Mouse (Mus musculus) hindbrain, postnatal 0 days (tissue): Measurements from ENCODE around the gene Snx4. TPM values are rescaled to one million over a fixed set of nuclear protein-coding genes. Genes with fewer than 3 reads are reported as not detected.
A peak's percentile ranks its signal among the peaks of the same experiment; 100 is the strongest.

Experiments
- ATAC-seq: fragments of 200-750 bp; cut with Nextera tagmentation; 2 replicates; pipeline ENCODE4 v1.8.0; 2017; ENCODE audit warnings: mild to moderate bottlenecking, moderate TSS enrichment, moderate library complexity
- DNase-seq: peaks from one replicate; pipeline ENCODE4 v3.0.0-alpha.2; 2015; ENCODE audit warnings: low spot score
- H3K27ac ChIP-seq: fragments of 300-500 bp; sonication (generic); 2 replicates; pipeline ENCODE4 v1.5.1; 2014; ENCODE audit warnings: mild to moderate bottlenecking
- H3K27me3 ChIP-seq: fragments of 300-500 bp; sonication (generic); 2 replicates; pipeline ENCODE4 v1.6.1; 2014; ENCODE audit warnings: low read length, mixed read lengths; ENCODE audit not compliant: insufficient read depth
- H3K36me3 ChIP-seq: fragments of 300-500 bp; sonication (generic); 2 replicates; pipeline ENCODE4 v1.6.1; 2014; ENCODE audit warnings: low read length, mixed read lengths; ENCODE audit not compliant: insufficient read depth
- H3K4me1 ChIP-seq: fragments of 300-500 bp; sonication (generic); 2 replicates; pipeline ENCODE4 v1.6.1; 2014; ENCODE audit warnings: antibody characterized with exemption, low read length, mixed read lengths; ENCODE audit not compliant: insufficient read depth
- H3K4me2 ChIP-seq: fragments of 300-500 bp; sonication (generic); 2 replicates; pipeline ENCODE4 v1.6.1; 2014; ENCODE audit warnings: low read depth, mild to moderate bottlenecking, low read length, moderate library complexity, mixed read lengths
- H3K4me3 ChIP-seq: fragments of 300-500 bp; sonication (generic); 2 replicates; pipeline ENCODE4 v1.5.1; 2014; ENCODE audit warnings: low read length
- H3K9ac ChIP-seq: fragments of 300-500 bp; sonication (generic); replicated peaks from 2 replicates; pipeline ENCODE4 v1.6.1; 2014; ENCODE audit warnings: mild to moderate bottlenecking, low read length, moderate library complexity, mixed read lengths
- H3K9me3 ChIP-seq: fragments of 300-500 bp; sonication (generic); 2 replicates; pipeline ENCODE4 v1.6.1; 2016; ENCODE audit warnings: low read length, mixed read lengths
- CTCF ChIP-seq: IDR thresholded peaks from 2 replicates; pipeline ENCODE4 v1.5.1; 2016; ENCODE audit warnings: antibody characterized with exemption, control low read depth, low read depth
- WGBS: fragments of 180-500 bp; shearing (Covaris S2); extraction: QIAGEN DNeasy Blood & Tissue Kit; methylation state at CpG from one replicate; pipeline ENCODE4 v1.1.7; 2014; 5-methylcytosine and 5-hydroxymethylcytosine counted together
- polyA plus RNA-seq: library from polyadenylated mRNA; unstranded; fragments of >200 nt; fragmentation: Nextera tagmentation; extraction: Ambion mirVana; gene quantifications from 2 replicates; pipeline ENCODE4 v1.2.1, GENCODE M21; 2015
- total RNA-seq: library from RNA; depleted of rRNA; stranded (reverse); fragments of >200 nt; gene quantifications from 2 replicates; pipeline ENCODE4 v1.2.3, GENCODE M21; 2014

The Snx4 gene
- total and polyA plus RNA-seq, 2 experiments from 2014 or later, result 46.4 to 103 TPM

GRCm38 (mm10) chr16:33317646-33318045 is 66.4 kb downstream of the Snx4 start:
- H3K27ac ChIP-seq, result no peak overlapping the region
- no peak overlapping the region for H3K9ac ChIP-seq
- no peaks in the 10 kb centered on the region for H3K36me3 ChIP-seq
- TF ChIP-seq CTCF, result no peak
- ATAC-seq (no peak), DNase-seq (no peak)
- 69% methylated on average over 3 of the region's 3 CpGs for WGBS
- no peaks in the 10 kb centered on the region for H3K9me3 ChIP-seq
- H3K27me3 ChIP-seq, result no peaks in the 10 kb centered on the region
- no peak overlapping the region for H3K4me2 ChIP-seq
- no peaks in the 10 kb centered on the region for H3K4me1 ChIP-seq
- H3K4me3 ChIP-seq, result no peak overlapping the region

- DNase-seq, result no peak
- Histone ChIP-seq H3K4me1 (no peaks in the 10 kb centered on the region), H3K4me2 (no peak overlapping the region), H3K27me3 (no peaks in the 10 kb centered on the region), H3K9me3 (no peaks in the 10 kb centered on the region), H3K36me3 (no peaks in the 10 kb centered on the region), H3K9ac (no peak overlapping the region), H3K27ac (no peak overlapping the region), H3K4me3 (no peak overlapping the region)
- TF ChIP-seq CTCF, result no peak
- no peak for ATAC-seq
- WGBS, result 88% methylated on average over 7 of the region's 7 CpGs
These were observed 66.8 kb downstream of the Snx4 start for GRCm38 (mm10) chr16:33318059-33318458.

- Histone ChIP-seq H3K27me3 (no peaks in the 10 kb centered on the region), H3K4me1 (no peaks in the 10 kb centered on the region), H3K4me3 (no peak overlapping the region), H3K36me3 (no peaks in the 10 kb centered on the region), H3K9ac (no peak overlapping the region), H3K27ac (no peak overlapping the region), H3K9me3 (no peaks in the 10 kb centered on the region), H3K4me2 (no peak overlapping the region)
- no peak for TF ChIP-seq CTCF
- no peak for DNase-seq
- no peak for ATAC-seq
- WGBS, result 40% methylated on average over 12 of the region's 12 CpGs
These were observed 74.6 kb downstream of the Snx4 start for GRCm38 (mm10) chr16:33325704-33326455.

- no peak for TF ChIP-seq CTCF
- Histone ChIP-seq H3K9me3 (no peaks in the 10 kb centered on the region), H3K4me1 (no peaks in the 10 kb centered on the region), H3K27ac (no peak overlapping the region), H3K4me3 (no peak overlapping the region), H3K4me2 (no peak overlapping the region), H3K9ac (no peak overlapping the region), H3K36me3 (no peaks in the 10 kb centered on the region), H3K27me3 (no peaks in the 10 kb centered on the region)
- ATAC-seq (no peak), DNase-seq (no peak)
- WGBS, result 57% methylated on average over 9 of the region's 9 CpGs
These were observed 75.3 kb downstream of the Snx4 start for GRCm38 (mm10) chr16:33326589-33326988.

GRCm38 (mm10) chr16:33327101-33327500 is 75.9 kb downstream of the Snx4 start:
- Histone ChIP-seq H3K9ac (no peak overlapping the region), H3K36me3 (no peaks in the 10 kb centered on the region), H3K4me2 (no peak overlapping the region), H3K4me1 (no peaks in the 10 kb centered on the region), H3K27ac (no peak overlapping the region), H3K4me3 (no peak overlapping the region), H3K9me3 (no peaks in the 10 kb centered on the region), H3K27me3 (no peaks in the 10 kb centered on the region)
- DNase-seq, result no peak
- WGBS, result 65% methylated on average over 9 of the region's 9 CpGs
- no peak for TF ChIP-seq CTCF
- no peak for ATAC-seq

GRCm38 (mm10) chr16:33333015-33333414 is 81.8 kb downstream of the Snx4 start:
- TF ChIP-seq CTCF, result no peak
- Histone ChIP-seq H3K27me3 (no peaks in the 10 kb centered on the region), H3K9ac (no peak overlapping the region), H3K4me3 (no peak overlapping the region), H3K36me3 (no peaks in the 10 kb centered on the region), H3K27ac (no peak overlapping the region), H3K4me1 (no peaks in the 10 kb centered on the region), H3K4me2 (no peak overlapping the region), H3K9me3 (no peaks in the 10 kb centered on the region)
- ATAC-seq (no peak), DNase-seq (no peak)
- WGBS, result 84% methylated on average over 14 of the region's 14 CpGs

- DNase-seq (peak; percentile 87), ATAC-seq (peak; percentile 89)
- Histone ChIP-seq H3K36me3 (no peaks in the 10 kb centered on the region), H3K9ac (no peak overlapping the region), H3K9me3 (no peaks in the 10 kb centered on the region), H3K4me2 (peak overlapping the region; percentile 35), H3K27ac (0 out of 2 replicates have a peak overlapping the region, but pooled peaks have one; percentile 20), H3K4me1 (no peaks in the 10 kb centered on the region), H3K27me3 (no peaks in the 10 kb centered on the region), H3K4me3 (no peak overlapping the region)
- peak; percentile 86 for TF ChIP-seq CTCF
- 11% methylated on average over 7 of the region's 8 CpGs for WGBS
These were observed 85.9 kb downstream of the Snx4 start for GRCm38 (mm10) chr16:33337177-33337576.
